Mouse (Mus musculus): ENCODE data around the gene Scamp1.
A peak's percentile ranks its signal among the peaks of the same experiment; 100 is the strongest.
"Not testable (repeated sequence)": the region's sequence is repeated elsewhere in the genome, so short reads cannot be mapped to it uniquely, and the experiment has no call there.

Scamp1 gene

DNA sequence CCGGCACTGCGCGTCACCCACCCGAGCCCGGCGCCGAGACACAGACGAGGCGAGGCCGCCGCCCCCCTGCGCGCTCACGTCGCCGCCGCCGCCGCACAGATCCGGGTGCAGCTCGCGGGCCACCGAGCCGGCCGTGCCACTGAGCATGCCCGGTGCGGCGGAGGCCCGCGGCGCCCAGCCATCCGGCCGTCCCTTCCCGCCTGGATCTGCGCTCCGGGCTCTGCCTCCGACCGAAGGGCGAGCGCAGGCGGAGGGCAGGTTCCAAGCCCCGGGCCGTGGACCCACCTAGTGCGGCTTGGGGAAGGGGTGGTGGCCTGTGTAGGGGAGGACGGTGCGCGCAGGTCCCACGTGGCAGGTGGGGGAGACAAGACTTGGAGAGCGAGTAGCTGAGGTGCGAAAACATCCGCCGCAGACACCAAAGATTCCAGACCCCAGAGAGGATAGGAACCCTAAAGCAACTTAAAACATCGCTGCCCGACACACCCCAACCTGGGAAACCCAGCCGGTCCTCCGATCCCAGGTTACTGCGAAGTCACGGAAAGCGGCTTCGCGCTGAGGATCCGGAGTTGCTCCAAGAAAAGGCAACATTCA lies at the start of gene Scamp1:
Gene Scamp1 (minus strand): TSS at position 577 of the 591 bp plus-strand sequence.
- peak; percentile 88 to 91 for DNase-seq

DNA sequence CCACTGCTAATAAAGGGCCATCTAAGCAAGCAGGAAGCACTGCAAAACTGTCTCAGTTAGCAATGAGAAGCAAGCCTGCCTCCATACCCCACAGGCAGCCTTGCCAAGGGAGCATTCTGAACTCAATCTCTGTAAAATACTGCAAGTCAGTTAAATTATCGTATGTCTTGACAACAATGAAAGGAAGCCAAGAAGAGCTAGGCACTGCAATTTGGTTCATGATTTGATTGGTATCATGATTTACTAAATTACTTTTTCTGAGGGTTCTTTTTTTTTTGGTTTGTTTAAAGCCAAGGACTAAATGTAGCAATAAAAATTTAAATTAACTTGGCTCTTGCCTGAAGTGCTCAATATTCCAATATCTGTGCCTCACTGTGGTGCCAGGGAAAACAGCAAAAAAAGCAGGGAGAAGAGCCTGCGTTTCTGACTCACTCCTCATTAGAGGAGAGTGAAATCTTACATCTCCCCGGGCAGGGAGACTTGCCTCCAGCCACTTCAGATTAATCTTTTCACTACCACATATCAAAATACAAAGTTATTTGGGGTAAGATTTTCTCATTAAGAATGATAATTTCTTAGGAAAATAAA lies 44.8 kb upstream of the Scamp1 start:
- no peak for DNase-seq

DNA sequence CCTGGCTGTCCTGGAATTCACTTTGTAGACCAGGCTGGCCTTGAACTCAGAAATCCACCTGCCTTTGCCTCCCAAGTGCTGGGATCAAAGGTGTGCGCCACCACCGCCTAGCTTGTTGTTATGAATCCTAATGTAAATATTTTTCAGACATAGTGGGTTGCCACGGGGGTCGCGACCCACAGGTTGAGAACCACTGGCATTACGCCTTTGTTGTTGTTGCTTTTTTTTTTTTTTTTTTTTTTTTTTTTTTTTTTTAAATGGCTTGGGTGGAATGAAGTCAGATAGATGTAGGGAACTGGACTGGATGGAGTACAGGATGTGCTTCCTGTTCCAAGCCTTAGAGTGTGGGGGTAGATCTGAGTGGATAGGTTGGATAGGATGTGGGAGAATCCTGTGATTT lies 43.3 kb upstream of the Scamp1 start:
- DNase-seq = not testable (repeated sequence)

DNA sequence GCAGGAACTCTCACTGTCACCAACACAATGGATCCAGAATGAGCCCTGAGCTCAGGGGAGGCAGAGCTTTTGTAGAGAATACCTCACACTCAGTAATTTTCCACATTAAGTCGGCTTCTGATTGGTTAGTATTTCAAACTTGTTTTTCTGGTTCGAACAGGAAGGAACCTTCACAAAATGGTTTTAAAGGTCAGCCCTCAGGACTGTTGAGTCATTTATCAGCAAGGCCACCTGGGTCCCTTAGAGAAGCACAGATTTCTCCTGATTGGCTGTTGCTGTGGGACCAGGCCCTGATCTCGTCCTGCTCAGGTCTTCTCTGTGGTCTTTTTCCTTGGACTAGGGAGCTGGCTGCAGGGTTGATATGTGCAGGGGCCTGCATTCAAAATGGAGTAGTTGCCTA lies 42.4 kb upstream of the Scamp1 start:
- peak in 1 of 2 experiments; percentile 13 for DNase-seq

DNA sequence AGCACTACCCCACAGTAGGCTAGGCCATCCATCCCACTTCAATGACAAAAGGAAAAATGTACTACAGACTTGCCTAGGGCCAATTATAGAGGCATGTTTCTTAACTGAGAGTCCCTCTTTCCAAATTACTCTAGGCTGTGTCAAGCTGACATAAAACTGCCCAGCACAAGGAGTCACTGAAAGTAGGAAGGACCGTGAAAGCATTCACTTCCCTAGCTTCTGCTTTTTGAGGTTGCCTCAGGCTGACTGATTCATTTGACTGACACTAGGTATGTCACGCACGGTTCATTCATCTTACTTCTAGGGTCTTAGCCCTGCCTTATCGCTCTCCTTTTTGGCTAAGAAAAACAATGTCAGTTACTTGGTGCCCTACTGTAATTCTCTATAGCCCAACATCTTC lies 36.8 kb upstream of the Scamp1 start:
- no peak for DNase-seq

DNA sequence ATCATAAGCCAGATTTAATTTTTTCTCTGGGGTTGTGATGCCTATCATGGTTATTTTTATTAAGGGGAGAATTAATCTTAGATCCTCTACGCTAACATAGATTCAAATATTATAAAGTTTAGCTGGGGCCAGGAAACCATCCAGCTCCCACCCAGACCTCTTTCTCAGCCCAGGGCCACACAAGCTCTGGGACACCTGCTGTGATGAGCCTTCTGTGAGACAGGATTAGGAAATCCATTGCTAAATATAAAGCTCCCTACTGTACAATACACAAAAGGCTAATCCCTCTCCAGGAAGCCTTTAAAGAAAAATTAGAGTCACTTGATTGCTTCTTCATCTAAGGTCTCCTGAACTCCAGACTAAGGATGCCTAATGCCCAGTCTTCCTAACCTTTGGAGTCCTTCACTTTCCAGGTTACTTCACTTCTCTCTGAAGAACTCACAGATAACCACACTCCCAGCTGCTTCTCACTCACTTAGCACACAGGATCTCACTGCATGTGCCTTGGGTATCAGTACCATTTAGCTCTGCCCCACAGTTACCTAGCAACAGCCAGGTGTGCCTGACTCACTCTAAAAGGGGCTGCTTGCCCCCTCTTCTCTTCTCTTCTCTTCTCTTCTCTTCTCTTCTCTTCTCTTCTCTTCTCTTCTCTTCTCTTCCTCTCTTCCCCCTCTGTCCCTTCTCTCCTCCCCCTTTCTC lies 35.6 kb upstream of the Scamp1 start:
- DNase-seq = no peak

DNA sequence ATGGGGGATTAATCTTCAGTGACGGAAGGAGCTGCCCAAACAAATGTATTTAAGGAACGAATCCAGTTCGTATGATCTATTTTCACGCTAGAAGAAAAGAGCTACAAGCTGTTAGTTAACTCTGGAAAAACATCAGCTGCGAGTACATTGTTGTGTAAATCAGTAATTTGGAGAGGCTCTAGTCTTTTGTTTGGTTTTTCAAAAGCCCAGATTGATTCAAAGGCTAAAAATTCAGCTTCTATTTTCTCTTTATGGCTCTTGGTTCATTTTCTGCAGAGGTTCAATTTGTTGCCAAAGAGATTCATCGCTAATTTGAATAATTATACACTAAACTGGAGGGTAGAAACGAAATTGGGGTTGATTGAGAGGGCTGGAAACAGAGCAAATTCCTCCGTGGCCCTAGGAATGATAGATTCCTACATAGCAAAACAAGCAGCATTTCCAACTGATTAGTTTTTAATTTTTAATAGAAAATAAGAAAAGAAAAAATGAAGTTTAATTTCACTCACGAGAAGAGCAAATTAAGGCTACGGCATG lies 31.4 kb upstream of the Scamp1 start:
- no peak for DNase-seq

GRCm38 (mm10) chr13:94312812-94313211 lies 27.2 kb upstream of the Scamp1 start:
- not testable (repeated sequence) for DNase-seq

DNA sequence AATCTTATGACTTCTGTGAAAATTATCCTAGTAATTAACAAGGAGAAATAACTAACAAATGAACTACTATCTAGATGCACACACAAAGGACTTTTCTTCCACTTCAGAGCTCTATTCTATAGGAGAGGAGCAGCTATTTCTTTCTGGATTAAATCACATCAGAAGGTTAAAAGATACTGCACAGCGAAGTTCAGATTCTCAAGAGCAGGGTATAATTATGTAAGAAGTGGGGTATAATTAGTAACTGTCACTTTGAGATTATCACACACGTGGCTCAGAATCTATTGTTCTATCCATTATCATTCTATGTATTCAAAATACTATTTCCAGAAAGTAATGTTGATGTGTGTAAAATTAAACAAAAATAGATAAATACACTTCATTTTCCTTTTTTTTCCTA lies 22.6 kb upstream of the Scamp1 start:
- DNase-seq = no peak

GRCm38 (mm10) chr13:94307531-94307930 lies 21.9 kb upstream of the Scamp1 start:
- DNase-seq = no peak

GRCm38 (mm10) chr13:94306968-94307289 lies 21.3 kb upstream of the Scamp1 start:
- no peak for DNase-seq

DNA sequence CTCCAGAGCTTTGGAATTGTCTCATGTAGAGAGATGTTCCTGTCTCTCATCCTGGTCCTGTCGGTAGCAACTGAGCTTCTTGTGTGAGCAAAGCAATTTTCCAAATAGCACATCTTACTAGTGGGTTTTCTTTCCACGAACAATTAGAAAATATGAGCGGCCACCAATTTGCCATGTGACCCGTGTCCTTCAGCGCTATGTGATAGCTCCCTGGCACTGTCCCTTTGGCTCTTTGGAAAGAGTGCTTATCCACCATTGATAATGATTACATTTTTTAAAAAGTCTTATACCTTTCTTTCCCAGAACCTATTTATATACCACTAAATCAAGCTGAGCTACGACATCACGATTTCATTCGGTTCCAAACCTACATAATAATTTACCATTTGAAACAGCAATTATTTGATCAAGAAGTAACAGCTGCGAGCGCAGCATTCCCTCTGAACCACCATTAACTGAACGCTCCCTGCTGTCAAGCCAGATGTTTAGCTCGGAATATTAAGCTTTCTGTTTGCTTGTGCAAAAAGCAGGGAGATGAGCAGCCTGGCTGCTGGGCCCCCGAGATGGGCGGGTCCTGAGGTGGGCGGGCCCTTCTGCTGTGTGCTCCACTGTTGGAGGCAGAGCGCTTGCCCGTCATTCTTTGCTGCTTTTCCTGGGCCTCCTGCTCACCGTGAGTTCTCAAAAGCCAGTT lies 20.8 kb upstream of the Scamp1 start:
- DNase-seq = no peak

DNA sequence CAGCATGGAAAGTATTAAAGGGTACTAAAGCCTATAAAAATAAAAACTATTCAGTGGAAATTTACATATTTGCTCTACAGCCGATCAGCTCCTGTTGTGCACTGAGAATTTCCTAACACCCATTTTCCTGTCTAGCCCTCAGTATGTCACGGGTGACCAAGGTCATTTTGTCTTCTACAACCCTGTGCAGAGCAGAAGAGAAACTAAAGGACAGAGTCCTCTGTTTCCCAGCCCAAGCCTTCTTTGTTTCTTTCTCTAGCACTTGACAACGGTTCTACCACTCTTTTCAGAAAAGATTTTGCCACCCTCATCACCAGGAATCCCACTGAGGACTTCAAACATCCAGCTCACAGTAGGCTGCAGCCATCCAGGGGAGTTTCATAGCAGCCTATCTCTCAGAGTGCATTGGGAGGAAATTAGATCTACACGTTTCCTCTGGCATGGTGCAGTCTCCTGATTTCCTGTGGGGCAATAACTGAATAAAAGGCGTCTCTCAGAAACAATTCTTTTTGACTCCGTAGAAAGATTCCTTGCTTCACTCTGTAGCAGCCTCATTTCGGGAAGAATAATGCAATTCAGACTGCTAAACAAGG lies 15.4 kb upstream of the Scamp1 start:
- no peak for DNase-seq

DNA sequence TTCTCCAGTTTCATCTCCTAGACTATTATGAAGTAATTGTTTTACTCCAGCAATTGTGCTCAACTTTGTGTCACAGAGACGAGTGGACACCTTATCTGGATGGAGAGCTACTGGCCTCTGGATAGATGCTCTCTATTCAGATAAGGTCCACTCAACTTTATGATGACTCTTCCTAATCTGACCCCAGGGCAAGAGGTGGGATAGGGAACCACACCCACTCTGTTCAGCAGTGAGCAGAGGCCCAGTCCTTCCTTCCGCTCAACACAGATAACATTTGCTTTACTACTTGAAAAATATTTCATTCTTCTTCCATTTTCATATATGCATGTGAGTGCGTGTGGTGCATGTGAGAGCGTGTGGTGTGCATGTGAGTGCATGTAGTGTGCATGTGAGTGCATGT lies 14.6 kb upstream of the Scamp1 start:
- DNase-seq = no peak

- DNase-seq = peak; percentile 74 to 77
Observed at GRCm38 (mm10) chr13:94298401-94298800, 12.7 kb upstream of the Scamp1 start.

DNA sequence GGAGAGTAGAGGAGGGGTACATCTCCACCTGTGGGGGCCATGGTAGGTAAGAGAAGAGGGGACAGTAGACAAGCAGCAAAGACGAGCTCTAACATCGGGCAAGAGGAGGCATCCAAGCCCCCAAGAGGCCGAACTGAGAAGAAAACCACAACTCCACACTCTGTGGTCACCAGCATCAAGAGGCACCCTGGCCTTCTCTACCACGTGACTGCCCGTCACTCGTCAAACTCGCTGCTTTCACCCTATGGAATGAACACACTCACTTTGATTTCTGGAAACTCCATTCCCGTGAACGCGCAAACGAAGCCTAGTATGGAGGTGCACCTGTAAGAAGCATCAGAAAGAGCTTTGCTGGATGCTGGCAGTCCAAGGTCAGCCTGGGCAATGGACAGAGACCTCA lies 10.7 kb upstream of the Scamp1 start:
- DNase-seq = no peak

- no peak for DNase-seq
Observed at GRCm38 (mm10) chr13:94295922-94296321, 10.3 kb upstream of the Scamp1 start.

- DNase-seq = peak in 1 of 2 experiments; percentile 17
Observed at GRCm38 (mm10) chr13:94294886-94295285, 9.2 kb upstream of the Scamp1 start.

- DNase-seq = no peak
Observed at GRCm38 (mm10) chr13:94293911-94294310, 8.3 kb upstream of the Scamp1 start.

- DNase-seq = no peak
Observed at GRCm38 (mm10) chr13:94286195-94286594, 538 bp upstream of the Scamp1 start.

GRCm38 (mm10) chr13:94284543-94285269 lies 951 bp downstream of the Scamp1 start:
- peak; percentile 65 to 78 for DNase-seq

GRCm38 (mm10) chr13:94279420-94279819 lies 6.2 kb downstream of the Scamp1 start:
- no peak for DNase-seq

Data from lung, adult 18-20 months (tissue).